Mouse (Mus musculus) liver, embryonic 11.5 days (tissue): Measurements from ENCODE around the gene Arrb1. TPM values are rescaled to one million over a fixed set of nuclear protein-coding genes. Genes with fewer than 3 reads are reported as not detected.

Experiments used
- ATAC-seq: fragments of 200-750 bp; cut with Nextera tagmentation; replicated peaks from 2 replicates; pipeline ENCODE4 v1.8.0; 2017; ENCODE audit warnings: moderate number of reproducible peaks, mild to moderate bottlenecking, moderate TSS enrichment, moderate library complexity; ENCODE audit not compliant: low FRiP score
- DNase-seq: peaks from one replicate; pipeline ENCODE4 v3.0.0-alpha.2; 2017; ENCODE audit warnings: low spot score
- H3K27ac ChIP-seq: fragments of 300-500 bp; sonication (generic); 2 replicates; pipeline ENCODE4 v1.5.1; 2014; ENCODE audit warnings: mild to moderate bottlenecking, low read depth, low read length, control low read depth
- H3K27me3 ChIP-seq: fragments of 300-500 bp; sonication (generic); replicated peaks from 2 replicates; pipeline ENCODE4 v1.6.1; 2014; ENCODE audit warnings: low read length, mixed read lengths; ENCODE audit not compliant: control insufficient read depth, insufficient read depth
- H3K36me3 ChIP-seq: fragments of 300-500 bp; sonication (generic); 2 replicates; pipeline ENCODE4 v1.6.1; 2014; ENCODE audit warnings: mild to moderate bottlenecking, low read length, moderate library complexity, mixed read lengths; ENCODE audit not compliant: control insufficient read depth, insufficient read depth
- H3K4me1 ChIP-seq: fragments of 300-500 bp; sonication (generic); replicated peaks from 2 replicates; pipeline ENCODE4 v1.6.1; 2014; ENCODE audit warnings: low read length, mixed read lengths; ENCODE audit not compliant: control insufficient read depth, insufficient read depth
- H3K4me2 ChIP-seq: fragments of 300-500 bp; sonication (generic); 2 replicates; pipeline ENCODE4 v1.6.1; 2014; ENCODE audit warnings: mild to moderate bottlenecking, control low read depth, moderate library complexity
- H3K4me3 ChIP-seq: fragments of 300-500 bp; sonication (generic); 2 replicates; pipeline ENCODE4 v1.5.1; 2014; ENCODE audit warnings: low read depth, low read length, control low read depth
- H3K9ac ChIP-seq: fragments of 300-500 bp; sonication (generic); 2 replicates; pipeline ENCODE4 v1.6.1; 2014; ENCODE audit warnings: low read depth, low read length, control low read depth
- H3K9me3 ChIP-seq: fragments of 300-500 bp; sonication (generic); 2 replicates; pipeline ENCODE4 v1.6.1; 2016; ENCODE audit warnings: low read length, inconsistent platforms, mixed read lengths; ENCODE audit not compliant: control insufficient read depth
- WGBS: fragments of 180-500 bp; shearing (Covaris S2); extraction: QIAGEN DNeasy Blood & Tissue Kit; methylation state at CpG from one replicate; pipeline ENCODE4 v1.1.7; 2014; 5-methylcytosine and 5-hydroxymethylcytosine counted together
- polyA plus RNA-seq: library from polyadenylated mRNA; unstranded; fragments of >200 nt; fragmentation: Nextera tagmentation; extraction: Ambion mirVana; gene quantifications from 2 replicates; pipeline ENCODE4 v1.2.1, GENCODE M21; 2014

Arrb1 gene
- polyA plus RNA-seq, 1 experiment from 2014 or later: 27.9 TPM

- Histone ChIP-seq H3K4me3 (peak overlapping the region; percentile 65), H3K36me3 (peaks cover 34% of the 10 kb centered on the region), H3K9me3 (no peaks in the 10 kb centered on the region), H3K4me1 (peaks cover 46% of the 10 kb centered on the region), H3K4me2 (peak overlapping the region; percentile 69), H3K9ac (peak overlapping the region; percentile 85), H3K27ac (peak overlapping the region; percentile 99), H3K27me3 (no peaks in the 10 kb centered on the region)
- ATAC-seq (peak; percentile 93), DNase-seq (peak; percentile 69)
- 50% methylated on average over 15 of the region's 15 CpGs for WGBS
Measured at GRCm38 (mm10) chr7:99593868-99594803, 58.9 kb downstream of the Arrb1 start.

- Histone ChIP-seq H3K4me3 (no peak overlapping the region), H3K36me3 (peaks cover 59% of the 10 kb centered on the region), H3K27me3 (no peaks in the 10 kb centered on the region), H3K4me1 (peaks cover 11% of the 10 kb centered on the region), H3K9me3 (no peaks in the 10 kb centered on the region), H3K27ac (no peak overlapping the region), H3K9ac (no peak overlapping the region), H3K4me2 (no peak overlapping the region)
- WGBS: 72% methylated on average over 4 of the region's 4 CpGs
- ATAC-seq (no peak), DNase-seq (no peak)
Measured at GRCm38 (mm10) chr7:99598722-99599121, 63.5 kb downstream of the Arrb1 start.

- H3K27ac ChIP-seq: peak overlapping the region; percentile 28; the same call in 1 of the 2 replicates
- no peaks in the 10 kb centered on the region; the same call in 1 of the 2 replicates for H3K4me1 ChIP-seq
- peaks cover 38% of the 10 kb centered on the region for H3K36me3 ChIP-seq
Measured at GRCm38 (mm10) chr7:99603875-99604662, 68.8 kb downstream of the Arrb1 start.

GRCm38 (mm10) chr7:99605058-99605457 is 69.8 kb downstream of the Arrb1 start:
- no peaks in the 10 kb centered on the region for H3K27me3 ChIP-seq
- H3K36me3 ChIP-seq: peaks cover 33% of the 10 kb centered on the region
- H3K27ac ChIP-seq: no peak overlapping the region
- H3K9me3 ChIP-seq: no peaks in the 10 kb centered on the region
- no peak overlapping the region for H3K4me2 ChIP-seq
- ATAC-seq (peak; percentile 22; the same call in 1 of the 2 replicates), DNase-seq (no peak)
- no peak overlapping the region for H3K4me3 ChIP-seq
- WGBS: 88% methylated on average over 2 of the region's 2 CpGs
- no peak overlapping the region for H3K9ac ChIP-seq
- H3K4me1 ChIP-seq: no peaks in the 10 kb centered on the region; the same call in 1 of the 2 replicates

More at GRCm38 (mm10) chr7:99603875-99604662, 68.8 kb downstream of the Arrb1 start:
- H3K27me3 ChIP-seq: no peaks in the 10 kb centered on the region
- no peak overlapping the region for H3K9ac ChIP-seq
- ATAC-seq (no peak), DNase-seq (no peak)
- WGBS: 83% methylated on average over 8 of the region's 8 CpGs
- no peak overlapping the region for H3K4me2 ChIP-seq
- no peaks in the 10 kb centered on the region for H3K9me3 ChIP-seq
- H3K4me3 ChIP-seq: no peak overlapping the region

- no peaks in the 10 kb centered on the region for H3K9me3 ChIP-seq
- DNase-seq: no peak
- no peak overlapping the region for H3K9ac ChIP-seq
- peaks cover 25% of the 10 kb centered on the region for H3K36me3 ChIP-seq
- no peak overlapping the region for H3K27ac ChIP-seq
- peak; percentile 20; the same call in 1 of the 2 replicates for ATAC-seq
- 84% methylated on average over 11 of the region's 11 CpGs for WGBS
- no peaks in the 10 kb centered on the region for H3K27me3 ChIP-seq
- no peak overlapping the region for H3K4me3 ChIP-seq
- no peak overlapping the region for H3K4me2 ChIP-seq
- H3K4me1 ChIP-seq: no peaks in the 10 kb centered on the region; the same call in 1 of the 2 replicates
Measured at GRCm38 (mm10) chr7:99606303-99606702, 71.0 kb downstream of the Arrb1 start.

GRCm38 (mm10) chr7:99606766-99607165 is 71.5 kb downstream of the Arrb1 start:
- Histone ChIP-seq H3K4me2 (no peak overlapping the region), H3K27me3 (no peaks in the 10 kb centered on the region), H3K4me1 (no peaks in the 10 kb centered on the region; the same call in 1 of the 2 replicates), H3K9ac (no peak overlapping the region), H3K4me3 (no peak overlapping the region), H3K9me3 (no peaks in the 10 kb centered on the region), H3K36me3 (peaks cover 23% of the 10 kb centered on the region), H3K27ac (no peak overlapping the region)
- DNase-seq (no peak), ATAC-seq (no peak)
- 78% methylated on average over 3 of the region's 3 CpGs for WGBS

GRCm38 (mm10) chr7:99607632-99608031 is 72.4 kb downstream of the Arrb1 start:
- no peaks in the 10 kb centered on the region; the same call in 1 of the 2 replicates for H3K4me1 ChIP-seq
- no peaks in the 10 kb centered on the region for H3K27me3 ChIP-seq
- no peak for DNase-seq
- 68% methylated on average over 2 of the region's 2 CpGs for WGBS
- no peak overlapping the region for H3K4me3 ChIP-seq
- no peak overlapping the region for H3K27ac ChIP-seq
- H3K4me2 ChIP-seq: no peak overlapping the region
- no peak for ATAC-seq
- no peaks in the 10 kb centered on the region for H3K9me3 ChIP-seq
- peaks cover 14% of the 10 kb centered on the region for H3K36me3 ChIP-seq
- no peak overlapping the region for H3K9ac ChIP-seq

GRCm38 (mm10) chr7:99618264-99618663 is 83.0 kb downstream of the Arrb1 start:
- Histone ChIP-seq H3K36me3 (no peaks in the 10 kb centered on the region), H3K4me3 (no peak overlapping the region), H3K9me3 (no peaks in the 10 kb centered on the region), H3K27me3 (peaks cover 28% of the 10 kb centered on the region), H3K27ac (no peak overlapping the region), H3K9ac (no peak overlapping the region), H3K4me2 (no peak overlapping the region), H3K4me1 (no peaks in the 10 kb centered on the region)
- ATAC-seq (no peak), DNase-seq (no peak)
- 63% methylated on average over 2 of the region's 2 CpGs for WGBS
